Mouse (Mus musculus) heart, postnatal 0 days (tissue): ENCODE measurements around the gene Dicer1. TPM values are rescaled to one million over a fixed set of nuclear protein-coding genes. Genes with fewer than 3 reads are reported as not detected.

Source experiments
- ATAC-seq: fragments of 200-750 bp; cut with Nextera tagmentation; 2 replicates; pipeline ENCODE4 v1.8.0; 2017; ENCODE audit warnings: low read depth, moderate number of reproducible peaks, moderate library complexity; ENCODE audit not compliant: insufficient read depth
- DNase-seq: peaks from one replicate; pipeline ENCODE4 v3.0.0-alpha.2; 2016; ENCODE audit warnings: low spot score
- H3K27ac ChIP-seq: fragments of 300-500 bp; sonication (generic); 2 replicates; pipeline ENCODE4 v1.5.1; 2014; ENCODE audit warnings: low read depth, mild to moderate bottlenecking
- H3K27me3 ChIP-seq: fragments of 300-500 bp; sonication (generic); 2 replicates; pipeline ENCODE4 v1.6.1; 2014; ENCODE audit warnings: low read length, mixed read lengths; ENCODE audit not compliant: control insufficient read depth, insufficient read depth
- H3K36me3 ChIP-seq: fragments of 300-500 bp; sonication (generic); replicated peaks from 2 replicates; pipeline ENCODE4 v1.6.1; 2014; ENCODE audit warnings: low read length, mixed read lengths; ENCODE audit not compliant: control insufficient read depth, insufficient read depth
- H3K4me1 ChIP-seq: fragments of 300-500 bp; sonication (generic); 2 replicates; pipeline ENCODE4 v1.6.1; 2014; ENCODE audit warnings: antibody characterized with exemption; ENCODE audit not compliant: control insufficient read depth, insufficient read depth
- H3K4me2 ChIP-seq: fragments of 300-500 bp; sonication (generic); 2 replicates; pipeline ENCODE4 v1.6.1; 2014; ENCODE audit warnings: low read depth, mild to moderate bottlenecking, low read length, moderate library complexity
- H3K4me3 ChIP-seq: fragments of 300-500 bp; sonication (generic); 2 replicates; pipeline ENCODE4 v1.5.1; 2014; ENCODE audit warnings: low read depth, low read length
- H3K9ac ChIP-seq: fragments of 300-500 bp; sonication (generic); replicated peaks from 2 replicates; pipeline ENCODE4 v1.6.1; 2014; ENCODE audit warnings: low read depth, low read length, mixed read lengths
- H3K9me3 ChIP-seq: fragments of 300-500 bp; sonication (generic); replicated peaks from 2 replicates; pipeline ENCODE4 v1.6.1; 2016; ENCODE audit warnings: low read length; ENCODE audit not compliant: control insufficient read depth
- CTCF ChIP-seq: IDR thresholded peaks from 2 replicates; pipeline ENCODE4 v1.5.1; 2016; ENCODE audit warnings: antibody characterized with exemption, control low read depth, low read depth
- EP300 ChIP-seq: IDR thresholded peaks from 2 replicates; pipeline ENCODE4 v1.6.1; 2016; ENCODE audit warnings: antibody characterized with exemption, low read depth
- WGBS: fragments of 180-500 bp; shearing (Covaris S2); extraction: QIAGEN DNeasy Blood & Tissue Kit; methylation state at CpG from one replicate; pipeline ENCODE4 v1.1.7; 2014; 5-methylcytosine and 5-hydroxymethylcytosine counted together
- polyA plus RNA-seq: library from polyadenylated mRNA; unstranded; fragments of >200 nt; fragmentation: Nextera tagmentation; extraction: Ambion mirVana; gene quantifications from 2 replicates; pipeline ENCODE4 v1.2.1, GENCODE M21; 2015
- total RNA-seq: library from RNA; depleted of rRNA; stranded (reverse); fragments of >200 nt; gene quantifications from 2 replicates; pipeline ENCODE4 v1.2.3, GENCODE M21; 2014; ENCODE audit warnings: low replicate concordance

The Dicer1 gene
- total and polyA plus RNA-seq, 2 experiments from 2014 or later: 14.3 to 32.1 TPM

DNA sequence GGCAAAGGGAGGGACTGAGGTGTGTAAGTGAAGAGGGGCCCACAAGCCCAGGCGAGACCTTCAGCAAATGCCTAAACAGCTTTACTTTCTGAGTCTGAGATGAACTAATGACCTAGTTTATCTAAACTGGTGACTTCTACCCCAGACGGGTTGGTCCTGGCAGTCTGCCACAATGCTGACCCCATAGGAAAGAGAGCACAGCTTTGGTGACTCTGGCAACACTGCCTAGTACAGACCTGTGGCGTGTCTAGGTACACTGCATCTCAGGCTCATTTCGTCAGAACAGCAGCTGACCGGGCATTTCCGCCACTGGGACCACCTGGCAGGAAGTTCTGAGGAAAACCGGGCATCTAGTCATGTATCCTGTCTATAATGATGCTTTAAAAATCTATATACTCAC, 61.3 kb downstream of the Dicer1 start:
- WGBS: 61% methylated on average over 7 of the region's 7 CpGs
- no peak for TF ChIP-seq CTCF
- TF ChIP-seq EP300: no peak
- H3K36me3 ChIP-seq: peaks cover 63% of the 10 kb centered on the region

DNA sequence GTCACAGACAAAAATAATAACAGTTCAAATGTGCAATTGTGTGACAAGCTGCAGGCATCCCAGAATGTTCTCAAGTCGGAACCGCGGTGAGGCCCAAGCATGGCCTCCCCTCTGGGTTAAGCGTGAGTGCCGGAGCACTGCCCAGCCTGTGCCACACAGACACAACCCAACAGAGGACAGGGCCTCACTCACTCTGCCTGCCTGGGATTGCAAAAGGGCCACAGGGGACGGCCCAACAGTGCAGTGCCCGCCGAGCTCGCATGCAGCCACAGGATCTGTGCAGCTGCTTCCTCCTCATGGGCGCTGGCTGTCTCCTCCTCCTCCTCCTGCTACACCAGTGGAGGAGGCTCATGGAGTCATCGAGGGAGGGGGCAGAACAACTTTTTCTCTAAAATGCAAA, 62.9 kb downstream of the Dicer1 start:
- Histone ChIP-seq H3K9me3 (no peaks in the 10 kb centered on the region), H3K4me3 (no peak overlapping the region), H3K36me3 (peaks cover 48% of the 10 kb centered on the region), H3K4me2 (no peak overlapping the region), H3K4me1 (no peaks in the 10 kb centered on the region), H3K27me3 (no peaks in the 10 kb centered on the region), H3K27ac (no peak overlapping the region), H3K9ac (no peak overlapping the region)
- ATAC-seq (no peak), DNase-seq (no peak)
- TF ChIP-seq EP300: no peak
- TF ChIP-seq CTCF: no peak
- 80% methylated on average over 11 of the region's 11 CpGs for WGBS

More for the DNA sequence above, 61.3 kb downstream of the Dicer1 start:
- H3K9me3 ChIP-seq: no peaks in the 10 kb centered on the region
- no peak overlapping the region for H3K27ac ChIP-seq
- DNase-seq (no peak), ATAC-seq (0 out of 2 replicates have a peak, but pooled peaks have one; percentile 36)
- no peaks in the 10 kb centered on the region for H3K4me1 ChIP-seq
- no peak overlapping the region for H3K9ac ChIP-seq
- H3K27me3 ChIP-seq: no peaks in the 10 kb centered on the region
- no peak overlapping the region for H3K4me3 ChIP-seq
- H3K4me2 ChIP-seq: no peak overlapping the region

DNA sequence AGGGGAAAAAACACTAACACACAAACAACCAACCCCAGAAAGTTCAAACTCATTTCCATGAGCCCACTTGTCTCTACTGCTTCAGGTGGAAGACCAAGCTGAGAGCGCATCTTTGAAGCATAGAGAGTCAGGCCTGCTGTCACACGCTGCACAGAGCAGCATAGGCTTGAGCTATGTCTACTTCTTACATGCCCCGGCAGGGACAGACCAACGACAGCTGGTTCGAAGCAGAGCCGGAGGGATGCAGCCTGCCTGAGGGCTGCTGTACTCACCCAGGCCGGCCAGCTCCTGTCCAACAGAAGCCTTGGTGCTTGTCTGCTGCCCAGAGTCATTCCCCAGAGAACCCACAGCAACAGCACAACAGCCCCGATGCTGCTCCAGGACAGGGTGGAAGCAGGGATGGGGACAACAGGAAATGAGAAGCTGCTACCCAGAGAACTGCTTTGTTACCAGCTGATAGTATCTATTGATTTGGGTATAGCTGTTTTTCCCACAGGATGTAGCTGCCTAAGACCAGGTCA, 67.3 kb downstream of the Dicer1 start:
- Histone ChIP-seq H3K27ac (no peak overlapping the region), H3K9me3 (no peaks in the 10 kb centered on the region), H3K4me2 (no peak overlapping the region), H3K9ac (no peak overlapping the region), H3K4me3 (no peak overlapping the region), H3K36me3 (peaks cover 19% of the 10 kb centered on the region), H3K4me1 (no peaks in the 10 kb centered on the region), H3K27me3 (no peaks in the 10 kb centered on the region)
- 74% methylated on average over 8 of the region's 8 CpGs for WGBS
- ATAC-seq (no peak), DNase-seq (no peak)
- TF ChIP-seq EP300 (no peak), CTCF (no peak)

DNA sequence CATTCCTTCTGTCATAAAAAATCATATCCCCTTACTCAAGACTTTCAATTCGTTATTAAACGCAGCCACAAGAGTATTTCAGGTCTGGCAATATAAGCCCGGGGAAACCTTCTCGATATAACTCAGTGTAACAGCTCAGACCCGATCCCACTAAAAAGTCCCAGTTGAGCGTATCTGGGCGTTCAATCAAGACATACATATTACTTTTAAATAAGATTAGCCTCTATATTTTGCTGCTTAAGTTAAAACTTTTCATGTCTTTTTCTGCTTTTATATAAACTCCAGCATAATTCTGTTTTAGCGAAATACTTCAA, 72.0 kb downstream of the Dicer1 start:
- H3K9ac ChIP-seq: no peak overlapping the region
- ATAC-seq (no peak), DNase-seq (no peak)
- WGBS: 88% methylated on average over 8 of the region's 8 CpGs
- H3K27me3 ChIP-seq: no peaks in the 10 kb centered on the region
- no peak overlapping the region for H3K27ac ChIP-seq
- H3K36me3 ChIP-seq: no peaks in the 10 kb centered on the region
- TF ChIP-seq EP300: no peak
- TF ChIP-seq CTCF: no peak
- H3K4me2 ChIP-seq: no peak overlapping the region
- no peak overlapping the region for H3K4me3 ChIP-seq
- no peaks in the 10 kb centered on the region for H3K9me3 ChIP-seq
- no peaks in the 10 kb centered on the region for H3K4me1 ChIP-seq

DNA sequence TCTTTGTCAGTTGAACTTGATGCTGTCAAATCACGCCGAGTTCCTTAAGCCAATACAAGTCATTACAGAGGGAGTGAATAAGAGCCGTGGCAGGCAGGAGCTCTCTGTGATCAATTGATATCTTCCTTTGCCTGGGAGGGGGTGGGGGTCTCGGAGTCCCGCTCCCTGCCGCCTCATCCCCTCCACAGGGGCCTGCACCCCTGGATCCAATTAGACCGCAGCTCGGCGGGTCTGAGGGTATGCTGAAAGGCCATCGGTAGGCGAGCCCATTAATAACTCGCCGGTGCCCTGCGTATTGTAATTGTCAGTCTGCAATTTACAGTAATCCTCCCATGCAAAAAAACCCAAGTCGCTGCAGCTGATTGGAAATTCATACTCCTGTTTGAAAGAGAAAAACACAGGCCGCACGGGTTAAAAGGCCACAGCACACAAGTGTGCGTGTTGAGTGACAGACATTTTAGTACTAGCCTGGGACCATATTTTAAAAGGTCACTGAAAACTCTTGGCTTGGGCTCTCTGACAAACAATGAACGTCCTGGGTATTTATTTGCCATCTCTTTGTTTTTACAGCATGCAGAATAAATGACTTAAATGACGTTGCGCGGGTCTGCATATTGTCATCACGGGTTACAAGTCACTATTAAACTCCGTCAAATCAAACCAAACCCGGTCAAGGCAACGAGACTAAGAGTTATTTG, 72.5 kb downstream of the Dicer1 start:
- Histone ChIP-seq H3K36me3 (no peaks in the 10 kb centered on the region), H3K27me3 (no peaks in the 10 kb centered on the region), H3K27ac (no peak overlapping the region), H3K4me3 (no peak overlapping the region), H3K4me2 (no peak overlapping the region), H3K4me1 (no peaks in the 10 kb centered on the region), H3K9ac (no peak overlapping the region), H3K9me3 (no peaks in the 10 kb centered on the region)
- DNase-seq (no peak), ATAC-seq (no peak)
- 70% methylated on average over 26 of the region's 26 CpGs for WGBS
- TF ChIP-seq EP300: no peak

DNA sequence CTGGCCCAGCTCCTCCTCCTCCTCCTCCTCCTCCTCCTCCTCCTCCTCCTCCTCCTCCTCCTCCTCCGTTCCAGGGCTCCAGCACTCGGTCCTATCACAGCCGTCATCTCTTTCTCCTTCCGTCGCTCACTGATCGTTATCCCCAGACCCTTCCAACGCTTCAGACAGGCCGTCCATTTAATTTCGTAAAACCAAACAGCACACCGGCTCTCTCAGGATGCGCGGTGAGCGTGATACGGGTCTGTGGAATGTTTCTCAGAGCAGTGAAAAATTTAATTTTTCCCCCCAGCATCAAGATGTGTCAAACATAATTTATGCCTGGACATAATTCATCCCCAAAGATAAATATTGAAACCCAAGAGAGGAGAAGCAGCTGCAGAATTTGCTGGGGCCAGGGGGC, 73.3 kb downstream of the Dicer1 start:
- TF ChIP-seq EP300 (no peak), CTCF (no peak)
- Histone ChIP-seq H3K27ac (no peak overlapping the region), H3K36me3 (no peaks in the 10 kb centered on the region), H3K4me1 (no peaks in the 10 kb centered on the region), H3K9me3 (no peaks in the 10 kb centered on the region), H3K4me3 (no peak overlapping the region), H3K4me2 (no peak overlapping the region), H3K9ac (no peak overlapping the region), H3K27me3 (no peaks in the 10 kb centered on the region)
- ATAC-seq (no peak), DNase-seq (no peak)
- WGBS: 71% methylated on average over 12 of the region's 14 CpGs
